Mouse (Mus musculus): Measurements from ENCODE around the gene Olfr1110. TPM values are rescaled to one million over a fixed set of nuclear protein-coding genes. Genes with fewer than 3 reads are reported as not detected.

The Olfr1110 gene
- polyA plus RNA-seq (2017; shearing (Covaris generic)), result not detected

DNA sequence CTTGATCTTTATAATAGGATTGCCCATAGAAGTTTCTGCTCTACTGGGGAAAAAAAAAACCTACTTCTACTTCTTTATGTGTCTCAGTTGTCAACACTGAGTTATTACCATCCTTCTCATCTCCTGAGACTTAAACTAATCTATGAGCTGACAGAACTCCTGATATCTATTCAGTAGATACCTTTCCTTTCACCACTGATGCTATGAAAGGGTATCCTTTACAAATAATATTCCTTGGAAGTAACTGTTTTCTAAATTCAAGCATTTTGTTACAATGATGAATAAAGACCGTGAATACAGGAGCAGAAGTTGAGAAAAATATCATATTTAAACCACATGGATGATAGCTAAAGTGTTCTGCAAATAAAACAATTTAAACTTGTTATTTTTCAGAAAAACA, at the start of gene Olfr1110:
Gene Olfr1110 (minus strand): TSS at position 101 of the 400 bp plus-strand sequence.

DNA sequence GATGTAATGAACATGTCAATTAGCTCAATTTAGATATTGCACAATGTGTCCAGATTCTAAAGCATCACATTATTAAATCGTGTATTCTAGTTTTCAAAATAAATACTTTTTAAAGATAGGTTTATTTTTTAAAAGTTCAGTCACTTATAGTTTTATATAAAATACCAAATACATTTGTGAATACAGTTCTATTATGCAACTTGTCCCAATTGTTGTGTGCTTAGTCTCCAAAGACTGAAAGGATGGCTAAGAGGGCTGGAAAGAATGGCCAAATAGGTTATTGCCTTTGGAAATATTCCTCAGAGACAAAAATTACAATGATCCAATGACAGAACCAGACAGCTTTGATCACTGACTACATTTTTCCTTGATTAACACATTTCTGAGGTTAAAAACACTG, 47.4 kb upstream of the Olfr1110 start, which contains the start of gene Olfr1112:
Gene Olfr1112 (plus strand): TSS at position 301 of the 400 bp plus-strand sequence.

DNA sequence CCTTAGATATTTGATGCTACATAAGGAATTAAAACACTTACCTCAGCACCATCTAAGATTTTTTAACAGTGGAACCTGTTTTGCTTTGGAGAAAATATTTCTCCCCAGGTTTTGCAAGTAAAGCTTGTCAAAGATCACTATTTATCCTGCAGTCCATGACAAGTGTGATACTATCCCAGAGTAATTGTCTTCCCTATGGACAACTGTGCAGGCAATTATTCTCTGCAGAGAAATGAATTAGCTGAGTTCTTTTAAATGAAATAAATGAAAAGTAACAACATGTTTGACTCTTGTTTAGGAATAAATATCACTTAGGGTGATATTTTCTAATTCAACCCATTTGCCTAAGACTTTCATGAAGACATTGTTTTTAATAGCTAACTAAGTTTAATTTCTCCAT, 12.4 kb upstream of the Olfr1110 start, which contains the start of gene Olfr1111:
Gene Olfr1111 (minus strand): TSS at position 101 of the 400 bp plus-strand sequence.

DNA sequence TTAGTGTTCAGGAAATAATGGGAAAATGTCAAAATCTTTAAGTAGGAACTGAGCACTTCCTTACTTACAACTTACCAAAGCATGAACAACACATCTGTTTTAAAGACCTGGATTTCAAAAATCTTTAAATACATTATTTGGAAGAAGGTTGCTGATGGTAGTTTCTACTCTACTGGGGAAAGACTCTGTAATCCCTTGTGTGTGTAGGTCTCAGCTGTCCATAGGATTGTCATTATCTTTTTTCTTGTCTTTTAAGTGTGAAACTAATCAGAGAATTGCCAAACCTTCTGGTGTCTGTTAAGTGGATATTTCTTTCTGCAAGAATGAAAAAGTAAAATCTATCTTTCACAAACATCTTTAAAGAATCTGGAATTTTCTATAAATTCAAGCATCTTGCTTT, 25.6 kb downstream of the Olfr1110 start, which contains the start of gene Olfr259:
Gene Olfr259 (minus strand): TSS at position 101 of the 400 bp plus-strand sequence.

DNA sequence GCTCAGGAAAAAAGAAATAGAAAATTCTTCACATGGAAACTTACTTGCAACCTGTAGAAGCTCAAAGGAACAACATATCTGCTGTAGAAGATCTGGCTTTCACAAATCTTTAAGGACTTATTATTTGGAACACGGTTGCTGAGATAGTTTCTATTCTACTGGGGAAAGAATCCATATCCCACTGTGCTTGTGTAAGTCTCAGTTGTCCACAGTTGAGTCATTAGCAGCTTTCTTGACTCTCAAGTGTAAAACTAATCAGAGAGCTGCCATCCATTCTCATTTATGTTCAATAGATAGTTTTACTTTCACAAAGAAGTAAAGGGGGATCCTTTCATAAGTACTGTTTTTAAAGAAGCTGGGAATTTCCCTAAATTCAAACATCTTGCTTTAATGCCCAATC, 44.2 kb downstream of the Olfr1110 start, which contains the start of gene Olfr1109:
Gene Olfr1109 (minus strand): TSS at position 101 of the 400 bp plus-strand sequence.

Other genes starting within 250 kb of the Olfr1110 start
- gene Olfr1097, start 248.1 kb downstream of the Olfr1110 start, polyA plus RNA-seq (2017; shearing (Covaris generic)), result not detected
- not detected for gene Olfr1098, start 215.8 kb downstream of the Olfr1110 start, polyA plus RNA-seq (2017; shearing (Covaris generic))
- not detected for gene Olfr1099, start 179.6 kb downstream of the Olfr1110 start, polyA plus RNA-seq (2017; shearing (Covaris generic))
- gene Olfr1100, start 160.3 kb downstream of the Olfr1110 start, polyA plus RNA-seq (2017; shearing (Covaris generic)), result not detected
- gene Olfr1101, start 149.1 kb downstream of the Olfr1110 start, polyA plus RNA-seq (2017; shearing (Covaris generic)), result not detected
- gene Olfr1102, start 141.9 kb downstream of the Olfr1110 start, polyA plus RNA-seq (2017; shearing (Covaris generic)), result not detected
- gene Olfr1104, start 113.2 kb downstream of the Olfr1110 start, polyA plus RNA-seq (2017; shearing (Covaris generic)), result not detected
- gene Olfr1105, start 103.8 kb downstream of the Olfr1110 start, polyA plus RNA-seq (2017; shearing (Covaris generic)), result not detected
- not detected for gene Olfr1106, start 88.0 kb downstream of the Olfr1110 start, polyA plus RNA-seq (2017; shearing (Covaris generic))
- not detected for gene Olfr1107, start 64.5 kb downstream of the Olfr1110 start, polyA plus RNA-seq (2017; shearing (Covaris generic))
- not detected for gene Olfr1109, start 44.3 kb downstream of the Olfr1110 start, polyA plus RNA-seq (2017; shearing (Covaris generic))
- not detected for gene Olfr259, start 25.7 kb downstream of the Olfr1110 start, polyA plus RNA-seq (2017; shearing (Covaris generic))
- gene Olfr1111, start 12.3 kb upstream of the Olfr1110 start, polyA plus RNA-seq (2017; shearing (Covaris generic)), result not detected
- not detected for gene Olfr1112, start 47.5 kb upstream of the Olfr1110 start, polyA plus RNA-seq (2017; shearing (Covaris generic))
- not detected for gene Olfr1113, start 68.7 kb upstream of the Olfr1110 start, polyA plus RNA-seq (2017; shearing (Covaris generic))
- gene Olfr1115, start 107.7 kb upstream of the Olfr1110 start, polyA plus RNA-seq (2017; shearing (Covaris generic)), result not detected
- gene Olfr1116, start 127.2 kb upstream of the Olfr1110 start, polyA plus RNA-seq (2017; shearing (Covaris generic)), result not detected
- not detected for gene Olfr1118, start 167.3 kb upstream of the Olfr1110 start, polyA plus RNA-seq (2017; shearing (Covaris generic))
- not detected for gene Olfr1120, start 214.5 kb upstream of the Olfr1110 start, polyA plus RNA-seq (2017; shearing (Covaris generic))
- not detected for gene Olfr1121, start 229.6 kb upstream of the Olfr1110 start, polyA plus RNA-seq (2017; shearing (Covaris generic))
- gene Olfr1122, start 245.5 kb upstream of the Olfr1110 start, polyA plus RNA-seq (2017; shearing (Covaris generic)), result not detected